Mouse (Mus musculus) heart, postnatal 25 days (tissue): Measurements from ENCODE around the gene Hibadh. TPM values are rescaled to one million over a fixed set of nuclear protein-coding genes. Genes with fewer than 3 reads are reported as not detected.
A peak's percentile ranks its signal among the peaks of the same experiment; 100 is the strongest.

Experiments
- DNase-seq: peaks from one replicate; pipeline ENCODE4 v3.0.0; 2022; ENCODE audit warnings: low spot score
- intact Hi-C: fragments of 180-260 bp; cut with DNase I; formaldehyde crosslinking; loops from one replicate; pipeline ENCODE4 v1.15.1; 2025
- total RNA-seq, 2 experiments: library from RNA; stranded (reverse); gene quantifications; 2 replicates each; pipeline ENCODE4 v1.2.3; 2021

The Hibadh gene
- total RNA-seq, 2 experiments from 2014 or later = 242 to 244 TPM

- intact Hi-C loops = loop anchor here (5.0 kb wide), 1 partner anchor 73 kb away; the partner anchor contains the start of gene Tax1bp1
- DNase-seq = peak; percentile 3
These were observed 504 bp downstream of the Hibadh start for GRCm38 (mm10) chr6:52639546-52640223.

DNA sequence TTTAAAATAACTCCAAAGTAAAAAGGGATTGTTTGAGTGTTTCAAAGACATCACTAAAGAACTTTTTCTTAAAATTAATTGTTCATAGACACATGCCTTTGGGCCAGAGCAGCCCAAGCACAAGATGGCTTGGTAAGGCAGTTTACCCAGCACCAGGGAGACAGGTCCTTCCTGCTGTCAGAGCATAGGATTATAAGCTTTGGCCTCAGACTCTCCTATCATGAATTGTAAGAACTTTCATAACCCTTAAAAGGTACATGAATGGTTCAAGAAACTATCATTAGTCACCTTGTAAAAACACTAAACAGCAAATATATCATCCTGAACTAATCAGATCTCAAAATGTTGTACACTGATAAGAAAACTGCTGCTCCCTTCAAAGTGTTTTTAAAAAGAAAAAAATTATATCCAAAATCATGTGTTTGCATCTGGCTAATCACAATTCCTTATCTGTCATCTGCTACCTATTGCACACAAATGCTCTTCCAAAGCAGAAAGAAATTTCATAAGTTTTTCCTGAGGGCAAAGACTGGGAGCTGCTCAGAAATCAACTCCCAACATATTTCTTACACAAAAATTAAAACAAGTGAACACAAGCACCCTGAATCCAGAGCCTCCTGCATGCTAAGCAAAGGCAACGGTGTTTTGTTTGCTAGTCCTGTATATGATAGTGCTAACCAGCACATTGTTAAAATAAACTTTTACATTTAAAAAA is 1.6 kb downstream of the Hibadh start:
- intact Hi-C loops = no loop called here
- no peak for DNase-seq

DNA sequence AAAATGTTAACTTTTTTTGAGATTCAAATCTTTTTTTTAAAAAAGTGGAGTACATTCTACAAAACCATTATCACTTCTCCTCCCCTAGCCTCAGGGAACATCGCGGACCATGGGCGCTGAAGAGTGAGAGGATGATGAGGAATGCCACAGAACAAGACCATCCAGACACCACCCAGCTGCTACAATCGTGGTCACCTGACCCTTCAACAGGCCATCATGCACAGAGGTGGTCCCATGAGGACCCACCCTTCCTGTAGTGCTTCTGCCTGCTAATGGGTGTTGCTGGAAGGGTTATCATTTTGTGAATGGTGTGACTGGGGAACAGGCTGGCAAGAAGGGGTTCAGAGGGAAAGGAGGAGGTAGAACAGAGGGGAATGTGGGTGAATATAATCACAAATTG is 2.9 kb downstream of the Hibadh start:
- intact Hi-C loops = no loop called here
- DNase-seq = no peak

GRCm38 (mm10) chr6:52635395-52635794 is 4.8 kb downstream of the Hibadh start:
- intact Hi-C loops = no loop called here
- DNase-seq = no peak

DNA sequence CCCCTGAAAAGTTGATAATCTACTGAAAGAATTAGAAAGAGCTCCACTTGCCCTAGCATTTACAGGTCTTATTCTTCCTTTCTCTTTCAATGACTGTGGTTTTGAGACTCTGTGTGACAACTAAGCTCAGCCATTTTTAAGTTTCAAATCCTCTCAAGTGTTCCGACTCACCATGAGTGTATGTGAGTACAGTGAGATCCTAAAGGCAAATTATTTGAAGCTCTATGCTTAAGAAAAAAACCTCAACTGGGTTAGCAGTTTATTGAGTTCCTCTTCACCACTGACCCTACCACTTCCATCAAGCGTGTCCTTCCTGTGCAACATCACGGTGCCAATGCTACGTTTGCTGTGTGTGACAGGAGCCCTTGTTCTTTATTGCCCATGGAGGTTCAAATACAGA is 9.6 kb downstream of the Hibadh start:
- intact Hi-C loops = no loop called here
- no peak for DNase-seq

GRCm38 (mm10) chr6:52629180-52629579 is 11.0 kb downstream of the Hibadh start:
- DNase-seq = no peak
- intact Hi-C loops = no loop called here

- intact Hi-C loops = no loop called here
- no peak for DNase-seq
These were observed 13.5 kb downstream of the Hibadh start for GRCm38 (mm10) chr6:52626735-52627134.

GRCm38 (mm10) chr6:52623741-52624140 is 16.4 kb downstream of the Hibadh start:
- DNase-seq = no peak
- intact Hi-C loops = no loop called here

DNA sequence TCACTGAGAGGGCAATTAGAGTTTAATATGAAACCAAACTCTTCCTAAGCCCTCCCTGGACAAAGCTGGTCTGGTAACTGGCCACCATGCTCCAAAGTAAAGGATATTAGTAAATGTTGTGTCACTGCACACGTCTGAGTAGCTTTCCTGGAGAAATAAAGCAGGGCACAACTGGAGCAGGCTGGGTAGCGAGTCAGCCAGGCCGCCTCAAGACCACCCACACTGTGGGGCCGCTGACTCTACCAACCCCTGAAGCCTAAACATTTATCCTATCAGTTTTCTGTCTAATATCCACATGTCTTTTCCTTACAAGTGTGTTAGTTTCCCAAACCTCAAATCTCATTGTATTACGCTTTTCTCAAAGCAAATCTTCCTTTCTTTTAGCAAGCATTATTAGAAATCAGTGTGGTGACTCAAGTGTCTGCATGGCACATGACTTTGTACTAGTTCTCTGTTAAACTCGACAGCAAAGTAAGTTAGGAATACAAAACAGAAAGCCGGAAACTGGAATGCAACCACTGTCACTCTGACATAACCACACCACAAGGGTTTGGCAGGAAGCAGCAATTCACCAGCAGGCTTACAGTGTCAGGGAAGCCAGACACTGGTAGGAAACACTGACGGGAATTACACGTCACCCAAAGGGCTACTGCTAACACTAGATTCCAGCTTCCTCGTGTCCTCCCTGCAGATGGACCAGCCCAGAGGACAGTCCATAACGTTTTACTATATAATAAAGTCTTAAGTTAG is 18.3 kb downstream of the Hibadh start:
- no peak for DNase-seq
- intact Hi-C loops = no loop called here

DNA sequence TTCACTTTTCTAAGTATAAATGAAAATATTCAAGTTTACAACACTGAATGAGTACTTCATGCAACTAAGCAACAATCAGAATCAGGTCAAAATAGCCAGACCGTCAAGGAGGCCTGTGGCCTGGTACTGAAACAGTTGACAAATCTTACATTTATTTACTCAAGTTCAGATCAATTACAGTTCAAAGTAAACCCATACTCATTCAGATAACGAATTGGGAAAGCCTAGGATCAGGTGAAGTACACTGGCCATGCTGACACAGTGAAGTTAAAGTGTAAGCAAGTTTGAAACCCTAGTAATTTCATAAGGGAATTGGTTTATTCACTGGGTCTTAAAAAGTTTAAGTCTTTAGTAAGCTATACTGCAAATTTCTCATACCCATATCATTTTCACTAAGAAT is 20.1 kb downstream of the Hibadh start:
- intact Hi-C loops = no loop called here
- no peak for DNase-seq

- intact Hi-C loops = no loop called here
- no peak for DNase-seq
These were observed 30.4 kb downstream of the Hibadh start for GRCm38 (mm10) chr6:52609626-52610352.

GRCm38 (mm10) chr6:52608121-52608520 is 32.1 kb downstream of the Hibadh start:
- intact Hi-C loops = no loop called here

DNA sequence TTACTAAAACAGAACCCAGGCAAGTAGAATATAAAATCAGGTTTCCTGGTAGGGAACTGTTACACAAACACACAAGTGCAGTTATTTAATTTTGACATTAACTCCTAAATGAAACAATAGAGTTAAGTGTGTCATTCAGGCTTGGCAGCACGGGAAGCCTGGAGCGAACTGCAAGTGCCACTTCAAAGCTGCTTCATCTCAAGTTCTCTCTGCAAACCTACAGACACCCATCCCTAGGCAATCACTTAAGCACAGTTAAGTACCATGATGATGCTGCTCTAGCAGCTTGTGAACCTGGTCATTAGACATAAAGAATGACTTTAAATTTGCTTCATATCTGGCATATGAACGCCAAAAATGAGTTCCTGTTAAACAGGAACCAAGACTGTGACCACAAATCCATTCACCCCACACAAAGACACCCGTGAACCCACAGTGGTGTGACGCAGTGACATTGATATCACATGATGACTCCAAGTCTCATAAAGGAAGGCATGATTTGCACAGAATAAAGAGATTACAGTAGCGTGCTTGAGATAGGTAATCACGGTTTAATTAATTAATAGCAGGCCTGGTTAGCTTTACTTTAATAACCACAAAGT is 33.3 kb downstream of the Hibadh start:
- intact Hi-C loops = no loop called here
- no peak for DNase-seq

More at GRCm38 (mm10) chr6:52608121-52608520, 32.1 kb downstream of the Hibadh start:
- DNase-seq = no peak

DNA sequence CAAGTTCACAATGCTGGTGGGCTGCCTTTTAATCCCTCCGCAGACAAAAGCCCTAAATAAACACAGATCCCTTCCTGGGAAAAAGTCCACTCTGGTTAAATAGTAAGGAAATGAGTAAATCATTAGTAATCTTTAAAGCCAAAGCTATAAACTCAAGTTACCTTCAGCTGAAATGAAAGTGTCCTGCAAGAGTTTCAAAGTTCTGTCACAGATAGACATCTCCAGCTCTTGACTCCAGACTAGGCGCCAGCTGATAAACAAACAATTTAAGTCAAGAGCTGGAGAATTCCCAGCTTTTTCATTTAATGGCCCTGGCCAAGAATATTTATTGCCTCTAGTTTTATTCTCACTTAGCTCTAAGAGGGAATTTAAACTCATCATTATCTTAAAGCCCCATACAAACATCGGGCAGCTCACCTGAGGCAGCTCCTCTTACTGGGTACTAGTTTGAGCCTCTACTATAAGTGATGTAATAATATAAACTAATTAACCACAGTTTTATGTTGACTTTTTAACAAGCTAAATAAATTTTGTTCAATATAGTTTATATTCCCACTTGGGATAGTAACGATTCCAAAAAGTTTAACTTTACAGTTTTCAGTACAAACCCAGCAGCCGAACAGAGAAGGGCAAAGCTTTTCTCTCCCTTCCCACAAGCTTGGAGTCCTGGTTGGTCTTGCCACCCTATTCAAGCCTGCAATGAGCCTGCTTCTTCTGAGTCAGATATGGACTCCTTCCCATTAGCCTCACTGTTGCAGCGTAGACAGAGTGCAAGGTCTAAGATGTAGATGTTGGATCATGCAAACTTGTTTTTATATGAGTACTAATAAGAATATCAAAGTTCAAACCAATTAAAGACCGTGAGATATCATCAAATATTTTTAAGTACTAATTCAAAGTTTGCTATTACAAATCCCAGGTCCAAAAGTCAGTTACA is 38.2 kb downstream of the Hibadh start:
- no peak for DNase-seq
- intact Hi-C loops = loop anchor here (2.0 kb wide), 1 partner anchor 331 kb away; no protein-coding TSS in a partner anchor

DNA sequence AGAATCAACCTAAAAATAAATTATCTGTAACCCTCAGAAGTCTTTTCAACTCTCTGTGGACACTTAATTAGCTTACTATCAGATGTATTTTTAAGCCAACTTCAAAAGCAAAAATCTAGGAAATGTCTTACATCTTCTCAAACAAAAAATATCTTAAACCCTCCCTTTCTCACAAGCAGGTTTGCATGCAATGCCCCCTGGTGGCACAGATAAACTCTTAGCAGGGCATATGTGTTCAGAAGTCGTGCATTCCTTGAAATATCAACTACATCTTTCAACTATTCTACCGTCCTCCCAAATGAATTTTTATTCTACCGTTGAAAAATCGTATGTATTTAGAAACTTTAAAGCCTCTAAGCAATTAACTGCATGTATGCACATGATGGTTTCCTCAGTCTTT is 39.1 kb downstream of the Hibadh start:
- no peak for DNase-seq
- intact Hi-C loops = loop anchor here (2.0 kb wide), 1 partner anchor 330 kb away; no protein-coding TSS in a partner anchor

- intact Hi-C loops = no loop called here
- no peak for DNase-seq
These were observed 45.4 kb downstream of the Hibadh start for GRCm38 (mm10) chr6:52594752-52595151.

- intact Hi-C loops = no loop called here
- DNase-seq = no peak
These were observed 53.6 kb downstream of the Hibadh start for GRCm38 (mm10) chr6:52586564-52586963.

GRCm38 (mm10) chr6:52584383-52584782 is 55.8 kb downstream of the Hibadh start:
- DNase-seq = peak; percentile 14
- intact Hi-C loops = no loop called here

DNA sequence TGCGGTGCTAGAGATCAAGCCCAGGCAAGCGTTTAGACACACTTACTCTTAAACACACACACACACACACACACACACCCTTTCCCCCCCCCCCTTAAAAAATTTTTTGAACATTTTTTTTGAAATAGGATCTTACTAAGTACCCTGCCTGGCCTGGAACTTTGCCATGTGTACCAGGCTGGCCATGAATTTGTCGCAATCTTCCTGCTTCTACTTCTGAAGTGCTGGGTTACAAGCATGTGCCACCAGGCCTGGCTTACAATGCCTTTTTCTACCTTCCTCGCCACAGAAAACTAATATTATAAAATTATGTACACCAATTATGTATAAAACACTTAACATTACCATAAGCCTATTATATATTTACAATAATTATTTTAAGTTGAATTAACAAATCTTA is 59.1 kb downstream of the Hibadh start:
- no peak for DNase-seq
- intact Hi-C loops = no loop called here
